ENCODE assay signal across 8 mouse cellular contexts in genomic region chr7:27731281-27731883, GRCm38 (mm10). TPM values are rescaled to one million over a fixed set of nuclear protein-coding genes. Genes with fewer than 3 reads are reported as not detected.
DNase-seq lines count a peak whose midpoint lies in the region; ATAC-seq and TF ChIP-seq lines count a peak whose summit lies in the region.

TSS of gene Zfp60 (plus strand) at chr7:27731389.

- DNase-seq in CD8-positive naive resting alpha-beta T cell, adult 2 months (ENCODE audit: low read depth in 2 of 2, low spot score in 2 of 2): peak; percentile 69 to 79
- DNase-seq in c-Kit-positive CD71-negative TER-119-negative erythroid progenitor cells, embryonic 14.5 days (ENCODE audit: low read depth): peak; percentile 71
- peak; percentile 91 for DNase-seq in forebrain, embryonic 10.5 days (ENCODE audit: extremely low spot score, low spot score)
- DNase-seq in kidney, postnatal 25 days: peak; percentile 86 to 91
- peak; percentile 62 to 70 (median 62) for DNase-seq in liver, embryonic 14.5 days (ENCODE audit: low read depth in 3 of 3, low spot score in 3 of 3)
- DNase-seq in neural tube, embryonic 11.5 days (ENCODE audit: low spot score): peak; percentile 93
- peak; percentile 89 for DNase-seq in stomach, postnatal 0 days (ENCODE audit: low spot score)

- TF ChIP-seq EP300 in liver, embryonic 14.5 days (IDR thresholded peaks at IDR 0.05; ENCODE audit: low read depth): no peak
- TF ChIP-seq EP300 in stomach, postnatal 0 days (optimal IDR thresholded peaks at IDR 0.05): no peak

- H3K9me3 ChIP-seq in forebrain, embryonic 10.5 days: no peaks in the 10 kb centered on the region
- no peaks in the 10 kb centered on the region for H3K9me3 ChIP-seq in heart, embryonic 15.5 days (replicated peaks)
- H3K9me3 ChIP-seq in liver, embryonic 14.5 days (ENCODE audit: control insufficient read depth, low read length): no peaks in the 10 kb centered on the region
- H3K9me3 ChIP-seq in neural tube, embryonic 11.5 days (ENCODE audit: control insufficient read depth, low read length): no peaks in the 10 kb centered on the region
- no peaks in the 10 kb centered on the region for H3K9me3 ChIP-seq in stomach, postnatal 0 days (ENCODE audit: control insufficient read depth, low read length)

- H3K36me3 ChIP-seq in forebrain, embryonic 10.5 days (replicated peaks): peaks cover 17% of the 10 kb centered on the region
- no peaks in the 10 kb centered on the region for H3K36me3 ChIP-seq in heart, embryonic 15.5 days
- H3K36me3 ChIP-seq in liver, embryonic 14.5 days (replicated peaks; ENCODE audit: control insufficient read depth, insufficient read depth, low read depth): no peaks in the 10 kb centered on the region
- H3K36me3 ChIP-seq in neural tube, embryonic 11.5 days (ENCODE audit: control insufficient read depth, insufficient read depth, low read length): no peaks in the 10 kb centered on the region
- no peaks in the 10 kb centered on the region for H3K36me3 ChIP-seq in stomach, postnatal 0 days (ENCODE audit: control insufficient read depth, insufficient read depth, low read length)

- H3K4me3 ChIP-seq in forebrain, embryonic 10.5 days: peak within 1 kb of the TSS; percentile 69
- peak within 1 kb of the TSS; percentile 85 for H3K4me3 ChIP-seq in heart, embryonic 15.5 days
- peak within 1 kb of the TSS; percentile 73 to 93 for H3K4me3 ChIP-seq in liver, embryonic 14.5 days (ENCODE audit: insufficient read depth in 1 of 2, low read depth in 2 of 2, low read length in 2 of 2)
- peak within 1 kb of the TSS; percentile 80 for H3K4me3 ChIP-seq in neural tube, embryonic 11.5 days (ENCODE audit: low read depth, low read length)
- H3K4me3 ChIP-seq in stomach, postnatal 0 days (ENCODE audit: low read depth, low read length): peak within 1 kb of the TSS; percentile 66

- H3K27ac ChIP-seq in forebrain, embryonic 10.5 days: peak within 1 kb of the TSS; percentile 96
- H3K27ac ChIP-seq in heart, embryonic 15.5 days: peak within 1 kb of the TSS; percentile 94
- H3K27ac ChIP-seq in liver, embryonic 14.5 days: peak within 1 kb of the TSS; percentile 70
- H3K27ac ChIP-seq in neural tube, embryonic 11.5 days (ENCODE audit: low read depth, low read length): peak within 1 kb of the TSS; percentile 97
- H3K27ac ChIP-seq in stomach, postnatal 0 days (replicated peaks): peak within 1 kb of the TSS; percentile 94

- under 1% methylated on average over 35 of the region's 35 CpGs for WGBS in forebrain, embryonic 10.5 days
- WGBS in heart, embryonic 15.5 days: 0% methylated on average over 35 of the region's 35 CpGs
- WGBS in liver, embryonic 14.5 days (ENCODE audit: insufficient replicate concordance): under 1% methylated on average over 35 of the region's 35 CpGs
- whole genome bisulfite sequencing in neural tube, embryonic 11.5 days: under 1% methylated on average over 35 of the region's 35 CpGs
- under 1% methylated on average over 35 of the region's 35 CpGs for WGBS in stomach, postnatal 0 days

- H3K27me3 ChIP-seq in forebrain, embryonic 10.5 days (ENCODE audit: poor library complexity, severe bottlenecking): no peaks in the 10 kb centered on the region
- H3K27me3 ChIP-seq in heart, embryonic 15.5 days: no peaks in the 10 kb centered on the region
- no peaks in the 10 kb centered on the region for H3K27me3 ChIP-seq in liver, embryonic 14.5 days (ENCODE audit: control insufficient read depth, insufficient read depth, low read length)
- H3K27me3 ChIP-seq in neural tube, embryonic 11.5 days (ENCODE audit: control insufficient read depth, insufficient read depth, low read length): no peaks in the 10 kb centered on the region
- H3K27me3 ChIP-seq in stomach, postnatal 0 days (ENCODE audit: control insufficient read depth, insufficient read depth, low read length): no peaks in the 10 kb centered on the region

- ATAC-seq in heart, embryonic 15.5 days (replicated peaks; ENCODE audit: insufficient number of reproducible peaks, insufficient read depth, low FRiP score, low read depth): peak; percentile 90
- peak; percentile 89 for ATAC-seq in liver, embryonic 14.5 days (ENCODE audit: insufficient read depth)
- peak; percentile 90 for ATAC-seq in neural tube, embryonic 11.5 days (ENCODE audit: insufficient read depth, low FRiP score, low TSS enrichment)
- peak; percentile 96 for ATAC-seq in stomach, postnatal 0 days (ENCODE audit: low FRiP score, low TSS enrichment)

- TF ChIP-seq CTCF in liver, embryonic 14.5 days (IDR thresholded peaks at IDR 0.05; ENCODE audit: low read depth): peak; percentile 70
- TF ChIP-seq CTCF in stomach, postnatal 0 days (IDR thresholded peaks at IDR 0.05; ENCODE audit: low read depth): peak; percentile 66

- H3K9ac ChIP-seq in heart, embryonic 15.5 days: peak within 1 kb of the TSS; percentile 80
- H3K9ac ChIP-seq in liver, embryonic 14.5 days (replicated peaks): peak within 1 kb of the TSS; percentile 73
- peak within 1 kb of the TSS; percentile 89 for H3K9ac ChIP-seq in neural tube, embryonic 11.5 days (ENCODE audit: low read length)
- peak within 1 kb of the TSS; percentile 69 for H3K9ac ChIP-seq in stomach, postnatal 0 days (ENCODE audit: low read length)

- peaks cover 53% of the 10 kb centered on the region for H3K4me1 ChIP-seq in forebrain, embryonic 10.5 days
- peaks cover 20% of the 10 kb centered on the region for H3K4me1 ChIP-seq in heart, embryonic 15.5 days (replicated peaks)
- peaks cover 2 to 9% of the 10 kb centered on the region in 2 experiments for H3K4me1 ChIP-seq in liver, embryonic 14.5 days (replicated peaks; ENCODE audit: control insufficient read depth in 2 of 2, insufficient read depth in 2 of 2, low read length in 1 of 2)
- peaks cover 8% of the 10 kb centered on the region for H3K4me1 ChIP-seq in neural tube, embryonic 11.5 days (ENCODE audit: control insufficient read depth, insufficient read depth, low read length)
- H3K4me1 ChIP-seq in stomach, postnatal 0 days (replicated peaks; ENCODE audit: control insufficient read depth, insufficient read depth): no peaks in the 10 kb centered on the region

- H3K4me2 ChIP-seq in heart, embryonic 15.5 days: peak within 1 kb of the TSS; percentile 80
- H3K4me2 ChIP-seq in liver, embryonic 14.5 days (ENCODE audit: low read depth): peak within 1 kb of the TSS; percentile 73
- peak within 1 kb of the TSS; percentile 66 for H3K4me2 ChIP-seq in neural tube, embryonic 11.5 days (ENCODE audit: low read depth)
- H3K4me2 ChIP-seq in stomach, postnatal 0 days (replicated peaks; ENCODE audit: low read depth): peak within 1 kb of the TSS; percentile 80

RNA-seq across cellular contexts. Expression of gene Zfp60, which starts in this region (rescaled TPM):
- polyA plus RNA-seq in forebrain, embryonic 10.5 days (2016; fragmentation: Nextera tagmentation; extraction: Ambion mirVana): 70.8 and 76.5 TPM in 2 replicates
- polyA plus RNA-seq in heart, embryonic 15.5 days (2015; fragmentation: Nextera tagmentation; extraction: Ambion mirVana): 15.4 and 21.9 TPM in 2 replicates
- 0.97 and 1.4 TPM in 2 replicates for polyA plus RNA-seq in liver, embryonic 14.5 days (2012; rRNA removed)
- polyA plus RNA-seq in liver, embryonic 14.5 days (2014; fragmentation: Nextera tagmentation; extraction: Ambion mirVana): 3.1 and 4.5 TPM in 2 replicates
- polyA plus RNA-seq in neural tube, embryonic 11.5 days (2014; fragmentation: Nextera tagmentation; extraction: Ambion mirVana): 83.7 and 84.7 TPM in 2 replicates
- 8.4 and 9.3 TPM in 2 replicates for polyA plus RNA-seq in stomach, postnatal 0 days (2015; fragmentation: Nextera tagmentation; extraction: Ambion mirVana)

Comparison
In these comparisons a context has a peak if more than half of its experiments do, and no peak if none do; other contexts are left out.
1. Peak in every context shown above with its lines: DNase-seq, ATAC-seq, H3K4me3 ChIP-seq and H3K27ac ChIP-seq.